26 mouse cellular contexts compared by ENCODE assay signal in genomic region chr11:111379842-111380241, GRCm38 (mm10).
"Had no signal": no experiment of that assay in that cellular context is flagged by ENCODE, and none has a peak within 500 bp of the region (broad histone marks: within the 10 kb centered on the region; RNA-seq: fewer than 3 reads in every experiment).

No protein-coding gene starts in this region.

- H3K4me3 ChIP-seq: heart, adult 2 months; heart, embryonic 13.5 days; heart, embryonic 15.5 days; hindbrain, embryonic 10.5 days; hindbrain, embryonic 12.5 days; intestine, embryonic 15.5 days; limb, embryonic 13.5 days; limb, embryonic 15.5 days; liver, embryonic 12.5 days had no signal

- ATAC-seq: hindbrain, embryonic 16.5 days; inflammation-experienced regulatory T-cells, adult 6 months; intestine, embryonic 15.5 days; intestine, postnatal 0 days; liver, embryonic 12.5 days had no signal

- DNase-seq: gastrocnemius, postnatal 14 days; gastrocnemius, postnatal 36 days; heart, adult 11 months; heart, adult 2 months; heart, postnatal 14 days; heart, postnatal 36 days; kidney, adult 18-20 months; kidney, adult 8-10 months; kidney, postnatal 10 days; kidney, postnatal 25 days; kidney, postnatal 4 days; layer of hippocampus, adult 9-11 months; layer of hippocampus, postnatal 36 days; left cerebral cortex, postnatal 4 days had no signal

- H3K27ac ChIP-seq: heart, adult 2 months; heart, embryonic 13.5 days; heart, embryonic 15.5 days; hindbrain, embryonic 10.5 days; hindbrain, embryonic 12.5 days; hindbrain, embryonic 14.5 days; intestine, embryonic 15.5 days; limb, embryonic 13.5 days; limb, embryonic 15.5 days; liver, embryonic 12.5 days had no signal
